Mouse (Mus musculus) heart, postnatal 14 days (tissue): ENCODE data around the gene Rap1gds1. TPM values are rescaled to one million over a fixed set of nuclear protein-coding genes. Genes with fewer than 3 reads are reported as not detected.

Source experiments
- DNase-seq, 2 experiments: peaks; one replicate each; pipeline ENCODE4 v3.0.0; 2021 to 2022
- intact Hi-C: fragments of 180-260 bp; cut with DNase I; formaldehyde crosslinking; loops from one replicate; pipeline ENCODE4 v1.15.1; 2025
- total RNA-seq, 2 experiments: library from RNA; stranded (reverse); gene quantifications; 2 replicates each; pipeline ENCODE4 v1.2.3; 2021

Rap1gds1 gene
- total RNA-seq, 2 experiments from 2014 or later, result 32.7 to 35.5 TPM

DNA sequence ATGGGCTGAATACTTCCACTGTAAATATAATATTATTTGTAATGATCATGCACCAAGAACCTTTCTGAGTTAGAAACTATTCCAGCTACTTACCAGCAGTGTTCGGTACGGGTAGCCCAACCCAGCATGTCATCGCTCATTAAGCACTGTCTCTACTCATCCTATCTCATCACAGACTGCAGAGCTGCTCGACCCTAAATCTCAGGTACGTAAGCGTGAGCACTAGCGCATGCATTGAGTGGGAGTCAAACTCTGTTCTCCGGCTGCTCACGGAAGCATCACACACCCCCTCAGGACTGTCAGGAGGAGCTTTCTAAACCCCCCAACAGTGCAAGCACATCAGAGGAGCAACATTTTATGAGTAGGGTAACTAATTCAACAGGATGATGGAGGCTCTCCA, 107.4 kb downstream of the Rap1gds1 start:
- no peak for DNase-seq
- intact Hi-C loops, result loop anchor here (10.0 kb wide), 1 partner anchor 107 kb away; the partner anchor contains the start of gene Rap1gds1

DNA sequence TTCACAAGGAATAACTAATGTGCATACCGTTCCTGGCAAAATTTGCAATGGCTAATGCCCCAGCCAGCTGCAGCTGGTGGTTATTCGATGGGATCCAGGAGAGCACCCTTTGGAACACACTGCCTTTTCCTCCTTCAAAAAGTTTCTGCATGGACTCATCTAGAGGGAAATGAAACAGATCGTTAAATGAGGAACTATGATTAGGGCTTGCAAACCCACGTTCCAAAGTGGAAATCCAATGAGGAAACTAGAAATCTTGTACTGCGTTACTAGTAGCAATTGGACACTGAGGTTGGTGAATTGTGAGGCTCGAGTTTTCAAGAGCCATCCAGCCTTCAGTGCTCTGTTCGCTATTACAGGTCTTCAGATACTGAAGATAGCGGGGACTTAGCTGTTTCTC, 116.5 kb downstream of the Rap1gds1 start:
- DNase-seq, result no peak
- intact Hi-C loops, result no loop called here

DNA sequence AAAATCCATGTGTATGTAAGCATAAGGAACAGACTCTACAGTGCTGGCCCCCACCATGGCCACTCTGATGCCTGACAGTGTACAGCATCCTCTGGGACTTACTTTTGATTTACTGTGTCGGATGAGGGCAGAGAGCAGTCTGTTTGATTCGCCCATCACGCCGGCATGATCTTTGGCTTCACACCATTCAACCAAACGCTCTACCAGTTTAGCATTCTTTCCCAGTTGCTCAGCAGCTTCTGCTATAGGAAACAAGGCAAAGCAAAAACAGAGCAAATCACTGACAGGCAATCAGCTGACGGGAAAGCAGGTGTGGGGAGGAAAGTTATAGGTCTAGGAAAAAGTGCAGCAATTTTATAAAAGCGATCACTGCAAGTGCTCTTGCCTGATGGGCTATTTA, 119.8 kb downstream of the Rap1gds1 start:
- intact Hi-C loops, result no loop called here

GRCm38 (mm10) chr3:138949081-138949480, 125.9 kb downstream of the Rap1gds1 start:
- no peak for DNase-seq
- intact Hi-C loops, result no loop called here

More for the DNA sequence above, 119.8 kb downstream of the Rap1gds1 start:
- no peak for DNase-seq

DNA sequence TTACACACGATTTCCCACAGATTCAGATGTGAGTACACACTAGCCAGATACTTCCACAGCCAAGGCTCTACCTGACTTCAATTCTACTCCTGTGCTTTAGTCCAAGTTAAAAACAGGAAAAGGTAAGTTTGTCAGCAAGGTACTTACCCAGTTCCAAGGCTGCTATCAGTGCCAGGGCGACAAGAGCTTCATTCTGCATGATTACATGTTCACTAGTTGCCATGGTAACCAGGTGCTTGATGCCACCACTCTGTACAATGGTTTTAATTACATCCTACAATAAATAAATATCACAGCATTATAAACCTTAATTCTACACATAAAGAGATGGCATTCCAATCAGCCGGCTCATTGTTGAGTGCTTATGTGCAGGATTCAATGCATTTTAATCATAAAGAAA, 129.5 kb downstream of the Rap1gds1 start:
- intact Hi-C loops, result no loop called here
- no peak for DNase-seq

GRCm38 (mm10) chr3:138941604-138942003, 133.4 kb downstream of the Rap1gds1 start:
- intact Hi-C loops, result no loop called here
- no peak for DNase-seq

- intact Hi-C loops, result no loop called here
- no peak for DNase-seq
Measured at GRCm38 (mm10) chr3:138937241-138937640, 137.8 kb downstream of the Rap1gds1 start.

- DNase-seq, result no peak
- intact Hi-C loops, result no loop called here
Measured at GRCm38 (mm10) chr3:138936780-138937179, 138.2 kb downstream of the Rap1gds1 start.

DNA sequence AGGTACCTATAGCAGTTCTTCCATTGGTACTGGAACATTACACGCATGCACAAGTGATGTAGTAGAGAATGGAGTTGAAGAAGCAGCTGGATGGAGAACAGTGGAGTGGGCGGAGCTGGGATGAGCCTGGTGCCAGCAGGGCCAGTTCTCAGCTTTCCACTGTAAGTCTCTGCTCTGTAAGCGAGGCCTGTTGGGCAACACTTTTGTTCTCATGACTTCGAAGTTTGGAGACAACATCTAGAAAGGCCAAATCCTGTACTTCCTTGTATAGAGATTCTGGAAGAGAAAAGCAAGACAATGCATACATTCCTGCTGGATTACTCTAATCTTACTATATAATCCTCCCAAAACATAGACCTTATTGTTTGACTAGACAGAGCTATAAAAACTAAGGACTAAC, 147.6 kb downstream of the Rap1gds1 start:
- DNase-seq, result no peak
- intact Hi-C loops, result no loop called here

DNA sequence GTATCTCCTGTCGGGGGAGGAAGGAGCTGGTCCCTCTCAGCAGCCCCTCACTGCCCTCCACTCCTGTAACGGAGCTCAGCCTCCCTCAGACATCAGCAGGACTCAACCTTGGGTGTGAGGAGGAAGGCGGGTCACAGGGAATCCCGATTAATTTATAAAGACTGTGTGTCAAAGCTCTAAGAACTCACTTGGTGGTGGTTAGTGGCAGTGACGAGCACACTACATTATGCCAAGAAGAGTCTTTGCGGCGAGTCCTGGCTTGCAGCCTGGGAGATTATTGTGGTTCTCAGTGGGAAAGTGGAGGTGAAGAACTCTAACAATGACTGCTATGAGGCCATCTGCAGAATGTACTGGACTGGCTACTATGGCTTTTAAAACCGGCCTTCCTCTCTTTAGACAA, 148.8 kb downstream of the Rap1gds1 start:
- DNase-seq, result no peak
- intact Hi-C loops, result no loop called here

DNA sequence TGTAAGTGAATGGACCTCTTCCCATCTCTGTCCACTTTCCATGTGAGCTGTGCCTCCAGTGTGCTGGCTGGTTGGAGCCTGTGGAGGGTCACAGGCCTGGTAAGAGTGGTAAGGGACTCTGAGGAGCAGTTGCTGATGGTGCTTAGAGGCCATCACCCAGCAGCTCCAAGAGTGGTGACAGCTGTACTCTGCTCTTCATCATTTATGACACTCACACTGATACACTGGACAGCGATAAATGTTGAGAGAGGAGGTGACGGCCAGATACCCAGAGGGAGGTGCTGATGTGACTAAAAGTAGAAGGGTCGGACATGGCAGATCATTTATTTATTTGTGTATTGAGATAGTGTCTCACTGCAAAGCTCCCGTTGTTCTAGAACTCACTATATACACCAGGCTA, 156.8 kb downstream of the Rap1gds1 start:
- intact Hi-C loops, result no loop called here
- peak in 1 of 2 experiments; percentile 14 for DNase-seq

- no peak for DNase-seq
- intact Hi-C loops, result no loop called here
Measured at GRCm38 (mm10) chr3:138917016-138917415, 158.0 kb downstream of the Rap1gds1 start.

- DNase-seq, result no peak
- intact Hi-C loops, result no loop called here
Measured at GRCm38 (mm10) chr3:138916591-138916990, 158.4 kb downstream of the Rap1gds1 start.

DNA sequence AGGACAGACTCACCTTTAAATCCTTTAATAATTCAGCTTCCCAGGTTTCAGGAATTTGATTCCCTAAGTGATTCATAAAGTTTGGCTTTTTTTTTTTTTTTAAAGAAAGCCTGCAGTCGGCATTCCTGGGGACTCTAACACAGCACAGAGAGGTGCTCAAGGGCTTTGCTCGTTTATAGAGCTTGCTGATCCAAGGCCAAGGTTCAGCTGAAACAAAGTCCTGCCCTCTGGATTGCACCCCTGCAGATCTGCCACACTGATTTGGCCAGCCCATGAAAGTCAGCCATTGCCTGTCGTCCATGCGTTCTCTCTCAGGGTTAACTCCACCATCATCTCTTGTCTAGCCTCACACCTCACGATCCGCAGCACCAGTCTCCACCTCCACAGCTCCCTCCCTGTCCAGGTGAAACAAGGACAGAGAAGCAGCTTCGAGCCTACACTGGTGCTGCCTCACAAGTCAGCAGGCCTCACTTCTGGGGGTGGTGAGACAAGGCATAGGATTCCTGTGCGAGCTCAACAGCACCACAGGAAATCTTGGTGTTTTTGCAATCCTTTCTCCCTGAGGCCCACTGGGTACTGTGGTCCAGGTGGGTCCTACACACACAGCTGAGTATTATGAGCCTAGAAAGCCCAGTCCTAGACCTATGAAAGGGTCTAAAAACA, 160.2 kb downstream of the Rap1gds1 start:
- intact Hi-C loops, result no loop called here
- DNase-seq, result no peak

GRCm38 (mm10) chr3:138912504-138912903, 162.5 kb downstream of the Rap1gds1 start:
- DNase-seq, result no peak
- intact Hi-C loops, result no loop called here

GRCm38 (mm10) chr3:138909313-138909712, 165.7 kb downstream of the Rap1gds1 start:
- intact Hi-C loops, result loop anchor here (5.0 to 10.0 kb wide), 4 partner anchors 167 to 465 kb away; partner anchors contain the start of genes Adh5 and Tspan5
- DNase-seq, result no peak

DNA sequence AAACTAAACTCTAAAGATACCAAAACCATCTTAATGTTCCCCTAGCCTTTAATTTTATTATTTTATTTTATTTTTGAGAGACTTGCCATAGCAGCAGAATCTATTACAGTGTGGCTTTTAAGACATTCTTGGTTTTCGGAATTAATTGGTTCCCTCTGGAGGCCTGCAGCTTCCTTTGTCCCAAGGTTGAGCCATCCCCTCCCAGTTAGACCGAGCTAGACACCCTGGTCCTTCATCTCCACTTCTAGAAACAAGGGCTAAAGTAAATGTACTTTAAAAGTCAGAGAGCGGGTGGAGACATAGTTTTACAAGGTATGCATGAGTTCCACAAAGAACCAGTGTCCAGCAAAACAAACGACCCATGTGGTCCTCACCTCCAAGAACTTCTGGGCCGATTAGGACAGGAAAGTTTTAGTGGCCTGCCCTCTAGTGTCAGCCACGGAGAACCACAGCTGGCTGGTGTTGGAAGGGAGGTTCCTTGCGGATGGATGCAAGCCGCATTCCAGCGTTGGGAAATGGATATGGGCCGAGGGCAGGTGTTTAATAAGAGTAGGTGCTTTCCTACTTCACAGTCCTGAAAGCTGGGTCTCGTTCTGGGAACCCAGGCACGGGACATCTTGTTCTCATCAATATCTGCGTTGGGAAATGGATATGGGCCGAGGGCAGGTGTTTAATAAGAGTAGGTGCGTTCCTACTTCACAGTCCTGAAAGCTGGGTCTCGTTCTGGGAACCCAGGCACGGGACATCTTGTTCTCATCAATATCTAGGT, 168.7 kb downstream of the Rap1gds1 start:
- DNase-seq, result peak; percentile 63 to 83
- intact Hi-C loops, result loop anchor here (2.0 to 10.0 kb wide), 5 partner anchors 164 to 461 kb away; partner anchors contain the start of genes Adh5 and Tspan5

GRCm38 (mm10) chr3:138905678-138906077, 169.3 kb downstream of the Rap1gds1 start:
- intact Hi-C loops, result loop anchor here (2.0 to 10.0 kb wide), 5 partner anchors 163 to 461 kb away; partner anchors contain the start of genes Adh5 and Tspan5
- peak; percentile 44 to 48 for DNase-seq

DNA sequence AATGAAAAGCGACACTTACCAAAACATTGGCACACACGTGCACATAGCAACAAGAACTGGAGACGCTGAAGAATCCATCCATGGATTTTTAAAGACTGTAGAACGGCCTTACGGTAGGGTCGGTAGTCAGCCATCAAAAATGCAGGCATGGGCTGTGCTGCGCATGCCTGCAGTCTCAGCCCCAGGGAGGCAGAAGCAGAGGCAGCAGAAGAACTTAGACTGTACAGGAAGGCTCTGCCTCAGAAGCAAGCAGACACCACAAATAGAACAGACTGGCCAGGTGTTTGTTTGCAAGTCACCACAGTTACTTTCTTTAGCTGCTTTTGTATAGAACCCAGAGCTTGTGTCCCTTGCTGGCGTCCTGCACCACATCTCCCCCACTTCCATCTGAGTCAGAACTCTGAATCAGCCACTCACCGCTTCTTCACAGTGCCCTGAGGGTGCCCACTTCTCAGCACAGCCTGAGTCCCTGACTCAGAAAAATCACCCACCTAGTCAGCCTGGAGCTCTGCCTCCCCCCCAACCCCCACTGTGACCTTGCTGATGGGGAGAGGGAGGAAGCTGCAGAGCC, 174.3 kb downstream of the Rap1gds1 start:
- no peak for DNase-seq
- intact Hi-C loops, result loop anchor here (10.0 kb wide), 1 partner anchor 456 kb away; the partner anchor contains the start of gene Adh5

GRCm38 (mm10) chr3:138898055-138898454, 176.9 kb downstream of the Rap1gds1 start:
- DNase-seq, result no peak
- intact Hi-C loops, result no loop called here

GRCm38 (mm10) chr3:138897500-138897899, 177.5 kb downstream of the Rap1gds1 start:
- intact Hi-C loops, result no loop called here

More at GRCm38 (mm10) chr3:138897500-138897899, 177.5 kb downstream of the Rap1gds1 start:
- no peak for DNase-seq
